Mouse (Mus musculus) limb, embryonic 14.5 days (tissue): ENCODE results near the gene Rps13. TPM values are rescaled to one million over a fixed set of nuclear protein-coding genes. Genes with fewer than 3 reads are reported as not detected.

Experiments
- ATAC-seq: fragments of 200-750 bp; cut with Nextera tagmentation; 2 replicates; pipeline ENCODE4 v1.8.0; 2017; ENCODE audit warnings: low read depth, moderate number of reproducible peaks, moderate TSS enrichment; ENCODE audit not compliant: low FRiP score
- DNase-seq: peaks from one replicate; pipeline ENCODE4 v3.0.0-alpha.2; 2015; ENCODE audit warnings: low spot score
- H3K27ac ChIP-seq: fragments of 300-500 bp; sonication (generic); replicated peaks from 2 replicates; pipeline ENCODE4 v1.5.1; 2014; ENCODE audit warnings: low read depth, mild to moderate bottlenecking, low read length, moderate library complexity, mixed read lengths
- H3K27me3 ChIP-seq: fragments of 300-500 bp; sonication (generic); 2 replicates; pipeline ENCODE4 v1.6.1; 2014; ENCODE audit warnings: low read length, mixed read lengths; ENCODE audit not compliant: control insufficient read depth, insufficient read depth
- H3K36me3 ChIP-seq: fragments of 300-500 bp; sonication (generic); 2 replicates; pipeline ENCODE4 v1.6.1; 2014; ENCODE audit warnings: mild to moderate bottlenecking, low read length, moderate library complexity, mixed read lengths; ENCODE audit not compliant: control insufficient read depth, insufficient read depth
- H3K4me1 ChIP-seq: fragments of 300-500 bp; sonication (generic); 2 replicates; pipeline ENCODE4 v1.6.1; 2014; ENCODE audit warnings: antibody characterized with exemption, low read length, mixed read lengths; ENCODE audit not compliant: control insufficient read depth, insufficient read depth
- H3K4me2 ChIP-seq: fragments of 300-500 bp; sonication (generic); replicated peaks from 2 replicates; pipeline ENCODE4 v1.6.1; 2014; ENCODE audit warnings: low read depth, mild to moderate bottlenecking, low read length, moderate library complexity; ENCODE audit not compliant: severe bottlenecking
- H3K4me3 ChIP-seq: fragments of 300-500 bp; sonication (generic); replicated peaks from 2 replicates; pipeline ENCODE4 v1.5.1; 2014; ENCODE audit warnings: low read length
- H3K9ac ChIP-seq: fragments of 300-500 bp; sonication (generic); 2 replicates; pipeline ENCODE4 v1.6.1; 2014; ENCODE audit warnings: mild to moderate bottlenecking, low read depth, low read length, moderate library complexity; ENCODE audit not compliant: severe bottlenecking
- H3K9me3 ChIP-seq: fragments of 300-500 bp; sonication (generic); 2 replicates; pipeline ENCODE4 v1.6.1; 2016; ENCODE audit warnings: low read length; ENCODE audit not compliant: control insufficient read depth
- POLR2A ChIP-seq: fragments of 200-500 bp; IDR thresholded peaks from 2 replicates; pipeline ENCODE4 v1.8.0; 2012; ENCODE audit warnings: inconsistent platforms, mild to moderate bottlenecking, moderate library complexity, borderline replicate concordance; ENCODE audit not compliant: insufficient read depth, insufficient read length; ENCODE audit errors: extremely low read depth
- WGBS: fragments of 180-500 bp; shearing (Covaris S2); extraction: QIAGEN DNeasy Blood & Tissue Kit; methylation state at CpG from one replicate; pipeline ENCODE4 v1.1.7; 2014; 5-methylcytosine and 5-hydroxymethylcytosine counted together
- polyA plus RNA-seq, 2 experiments: library from polyadenylated mRNA; depleted of rRNA in 1 of 2; stranded (reverse) in 1 of 2; unstranded in 1 of 2; fragments of >200 nt; fragmentation: Nextera tagmentation in 1 of 2; extraction: Ambion mirVana in 1 of 2; gene quantifications; 2 replicates each; pipeline versions ENCODE4 v1.2.1 to v1.2.3; 2012 to 2014

Rps13 gene
- polyA plus RNA-seq, 2 experiments, result 1,010 to 1,380 TPM

DNA sequence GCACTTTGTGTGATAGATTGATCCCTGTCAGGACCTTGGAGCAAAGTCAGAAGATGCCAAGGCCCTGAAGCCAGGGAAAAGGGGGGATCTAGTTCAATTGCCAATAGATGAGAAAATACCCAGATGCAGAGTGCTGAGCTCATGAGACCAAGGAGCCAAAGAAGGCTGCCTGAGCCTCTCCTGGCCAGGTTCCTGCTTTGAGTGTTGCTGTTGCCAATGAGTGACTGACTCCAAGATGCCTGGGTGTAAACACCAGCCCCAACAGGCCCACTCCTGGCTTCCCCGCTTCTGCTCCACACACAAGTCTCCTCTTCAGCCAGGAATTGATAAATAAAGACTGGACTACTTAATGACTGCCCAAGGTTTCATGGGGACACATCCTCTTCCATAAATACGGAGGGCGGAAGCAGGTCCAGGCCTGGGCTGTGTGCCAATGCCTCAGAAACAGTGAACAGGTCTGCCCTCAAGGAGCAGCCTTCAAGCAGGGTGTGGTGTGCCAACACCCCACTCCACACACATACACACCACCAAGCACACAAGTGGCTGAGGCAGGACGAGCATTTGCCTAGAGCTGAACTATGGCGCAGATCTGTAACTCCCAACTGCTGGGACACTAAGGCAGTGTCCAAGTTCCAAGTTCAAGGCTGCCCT lies 32.2 kb downstream of the Rps13 start:
- no peak for TF ChIP-seq POLR2A
- H3K9ac ChIP-seq, result no peak overlapping the region
- H3K9me3 ChIP-seq, result no peaks in the 10 kb centered on the region
- no peak overlapping the region for H3K4me3 ChIP-seq
- H3K4me1 ChIP-seq, result no peaks in the 10 kb centered on the region
- no peak for DNase-seq
- WGBS, result 84% methylated on average over 5 of the region's 5 CpGs
- H3K27ac ChIP-seq, result no peak overlapping the region
- H3K36me3 ChIP-seq, result no peaks in the 10 kb centered on the region
- no peaks in the 10 kb centered on the region; the same call in 1 of the 2 replicates for H3K27me3 ChIP-seq
- no peak overlapping the region for H3K4me2 ChIP-seq
- no peak for ATAC-seq

DNA sequence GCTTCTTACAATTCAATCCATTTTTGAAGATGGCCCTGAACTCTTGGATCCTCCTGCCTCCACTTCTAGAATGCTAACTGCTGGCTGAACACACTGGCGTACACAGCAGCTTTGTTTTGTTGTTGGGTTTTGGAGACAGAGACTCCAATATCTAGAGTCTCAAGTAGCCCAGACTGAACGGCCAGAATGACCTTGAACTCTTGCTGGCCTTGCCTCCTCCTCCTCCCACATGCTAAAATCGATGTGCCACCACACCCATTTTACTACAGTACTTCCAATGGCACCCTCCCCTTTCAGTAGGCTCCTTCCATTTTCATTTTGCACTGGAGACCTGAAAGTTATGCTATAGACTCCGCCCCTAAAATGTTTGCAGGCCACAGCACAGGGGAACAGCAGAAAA lies 32.9 kb downstream of the Rps13 start:
- no peaks in the 10 kb centered on the region for H3K9me3 ChIP-seq
- no peaks in the 10 kb centered on the region for H3K4me1 ChIP-seq
- H3K9ac ChIP-seq, result no peak overlapping the region
- no peak overlapping the region for H3K4me2 ChIP-seq
- no peak for TF ChIP-seq POLR2A
- ATAC-seq (no peak), DNase-seq (no peak)
- no peaks in the 10 kb centered on the region; the same call in 1 of the 2 replicates for H3K27me3 ChIP-seq
- no peaks in the 10 kb centered on the region for H3K36me3 ChIP-seq
- no peak overlapping the region for H3K4me3 ChIP-seq
- H3K27ac ChIP-seq, result no peak overlapping the region
- WGBS, result 86% methylated on average over 4 of the region's 4 CpGs

DNA sequence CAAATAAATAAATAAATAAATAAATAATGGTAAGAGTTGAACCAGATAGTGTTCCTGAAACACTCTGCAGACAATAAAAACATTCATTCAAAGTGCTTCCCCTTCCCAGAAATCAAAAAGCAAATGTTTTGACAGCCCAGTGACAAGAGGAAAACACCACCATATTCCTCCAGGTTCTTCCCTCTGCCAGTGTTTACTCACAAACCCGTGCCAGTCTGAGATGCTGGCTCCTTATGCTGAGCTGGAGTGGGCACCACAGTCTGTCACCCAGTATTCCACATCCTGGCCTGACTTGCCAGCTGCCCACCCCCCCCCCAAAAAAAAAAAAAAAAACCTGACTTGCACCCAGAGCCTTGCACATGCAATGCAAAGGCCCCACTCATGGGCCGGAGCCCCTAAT lies 35.1 kb downstream of the Rps13 start:
- H3K4me1 ChIP-seq, result no peaks in the 10 kb centered on the region
- H3K27ac ChIP-seq, result no peak overlapping the region
- H3K27me3 ChIP-seq, result no peaks in the 10 kb centered on the region
- H3K9me3 ChIP-seq, result no peaks in the 10 kb centered on the region
- ATAC-seq (no peak), DNase-seq (no peak)
- no peak overlapping the region for H3K4me3 ChIP-seq
- no peak overlapping the region for H3K9ac ChIP-seq
- no peak overlapping the region for H3K4me2 ChIP-seq
- WGBS, result 77% methylated on average over 2 of the region's 2 CpGs
- H3K36me3 ChIP-seq, result no peaks in the 10 kb centered on the region
- no peak for TF ChIP-seq POLR2A

DNA sequence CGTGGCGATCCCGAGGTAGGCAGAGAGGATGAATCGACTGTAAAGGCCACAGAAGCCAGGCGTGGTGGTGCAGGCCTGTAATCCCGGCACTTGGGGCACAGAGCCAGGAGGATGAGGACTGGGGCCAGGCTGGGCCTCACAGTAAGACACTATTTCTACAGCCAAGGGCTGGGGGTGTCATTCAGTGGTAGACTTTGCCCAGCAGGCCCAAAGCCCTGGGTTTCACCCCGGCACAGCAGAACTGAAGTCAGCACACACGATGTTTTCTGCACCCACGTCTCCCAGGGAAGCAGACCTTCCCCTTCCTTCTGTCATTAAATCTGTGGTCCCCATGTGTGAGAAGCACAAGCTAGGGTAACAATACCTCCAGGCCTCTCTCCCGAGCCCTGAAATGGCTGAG lies 35.6 kb downstream of the Rps13 start:
- WGBS, result 74% methylated on average over 10 of the region's 10 CpGs

DNA sequence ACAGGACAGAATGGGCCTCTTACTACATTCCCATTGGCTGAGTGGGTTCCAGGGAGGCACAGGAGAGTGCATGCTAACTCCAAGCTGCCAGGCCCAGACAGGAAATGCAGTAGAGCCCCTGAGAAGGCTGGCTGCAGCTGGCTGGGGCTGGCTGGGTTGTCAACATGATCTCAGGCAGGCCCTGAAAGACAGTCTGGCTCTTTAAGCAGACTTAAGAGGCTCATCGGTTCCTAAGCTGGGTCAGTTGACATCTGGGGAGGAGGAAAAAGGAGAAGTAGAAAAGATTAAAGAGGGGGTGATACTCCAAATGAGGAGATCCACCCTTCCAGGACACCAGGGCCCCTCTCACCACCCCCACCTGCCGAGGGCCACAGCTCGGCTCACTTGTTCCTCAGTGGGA lies 39.0 kb downstream of the Rps13 start:
- Histone ChIP-seq H3K9me3 (no peaks in the 10 kb centered on the region), H3K4me3 (no peak overlapping the region), H3K27me3 (no peaks in the 10 kb centered on the region), H3K4me2 (no peak overlapping the region), H3K27ac (no peak overlapping the region), H3K4me1 (no peaks in the 10 kb centered on the region), H3K9ac (no peak overlapping the region), H3K36me3 (no peaks in the 10 kb centered on the region)
- 37% methylated on average over 3 of the region's 3 CpGs for WGBS
- DNase-seq (no peak), ATAC-seq (no peak)
- TF ChIP-seq POLR2A, result no peak

More for the DNA sequence above, 35.6 kb downstream of the Rps13 start:
- H3K9me3 ChIP-seq, result no peaks in the 10 kb centered on the region
- H3K36me3 ChIP-seq, result no peaks in the 10 kb centered on the region
- no peak overlapping the region for H3K4me2 ChIP-seq
- no peak for TF ChIP-seq POLR2A
- H3K4me1 ChIP-seq, result no peaks in the 10 kb centered on the region
- ATAC-seq (no peak), DNase-seq (no peak)
- no peak overlapping the region for H3K4me3 ChIP-seq
- H3K9ac ChIP-seq, result no peak overlapping the region
- H3K27me3 ChIP-seq, result no peaks in the 10 kb centered on the region
- H3K27ac ChIP-seq, result no peak overlapping the region
